Mouse (Mus musculus): Measurements from ENCODE around the gene Ddx3x.

DNA sequence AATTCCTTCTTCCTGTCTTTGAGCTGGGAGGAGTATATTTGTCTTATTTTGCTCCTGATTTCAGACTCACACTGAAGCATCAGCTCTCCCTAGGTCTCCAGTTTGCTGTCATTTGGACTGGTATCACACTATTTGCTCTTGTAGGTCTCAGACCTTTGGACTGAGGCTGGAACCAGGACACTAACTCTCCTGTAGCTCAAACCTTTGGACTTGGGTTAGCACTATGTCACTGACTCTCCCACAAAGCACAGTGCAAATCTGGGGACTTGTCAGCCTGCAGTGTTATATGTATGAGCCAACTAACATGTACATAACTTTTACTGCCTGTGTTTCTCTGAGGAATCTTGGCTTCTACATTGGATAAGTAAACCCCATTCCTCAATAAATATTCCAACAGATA, 36.2 kb upstream of the Ddx3x start:
- TF ChIP-seq POLR2A (IDR thresholded peaks at IDR 0.05; ENCODE audit: extremely low read depth, insufficient read depth, low read length): no peak
- TF ChIP-seq CTCF (IDR thresholded peaks at IDR 0.05; ENCODE audit: extremely low read depth, insufficient read depth, low read length): no peak
